Mouse (Mus musculus): ENCODE measurements around the gene 4930583I09Rik.

DNA sequence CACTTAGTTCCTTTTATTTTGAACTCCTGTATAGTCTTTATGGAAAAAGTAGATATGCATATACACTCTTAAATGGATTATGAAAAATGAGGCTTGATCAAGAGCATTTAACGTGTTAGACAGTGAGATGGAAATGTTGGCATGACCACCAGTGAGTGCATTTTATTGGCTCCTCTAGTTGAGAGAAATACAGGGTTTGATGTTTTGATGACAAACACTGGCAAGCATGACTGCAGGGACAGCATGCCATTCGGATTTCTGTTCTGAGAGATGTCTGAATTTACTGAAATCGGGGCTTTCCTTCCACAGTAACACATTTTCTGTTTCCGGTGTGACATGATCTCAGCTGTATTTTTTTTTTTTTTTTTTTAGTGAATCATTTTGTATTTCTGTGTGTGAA lies 12.2 kb upstream of the 4930583I09Rik start:
- no peak for TF ChIP-seq POLR2A (IDR thresholded peaks at IDR 0.05; ENCODE audit: control insufficient read depth, low read depth, low read length)
- no peak for TF ChIP-seq CTCF (IDR thresholded peaks at IDR 0.05; ENCODE audit: control insufficient read depth, insufficient read depth, insufficient replicate concordance, low read depth, low read length)
